Mouse (Mus musculus): ENCODE data around the gene Slc39a5. TPM values are rescaled to one million over a fixed set of nuclear protein-coding genes. Genes with fewer than 3 reads are reported as not detected.

The Slc39a5 gene
- polyA plus RNA-seq, 1 experiment from 2014 or later, result 32.9 TPM

DNA sequence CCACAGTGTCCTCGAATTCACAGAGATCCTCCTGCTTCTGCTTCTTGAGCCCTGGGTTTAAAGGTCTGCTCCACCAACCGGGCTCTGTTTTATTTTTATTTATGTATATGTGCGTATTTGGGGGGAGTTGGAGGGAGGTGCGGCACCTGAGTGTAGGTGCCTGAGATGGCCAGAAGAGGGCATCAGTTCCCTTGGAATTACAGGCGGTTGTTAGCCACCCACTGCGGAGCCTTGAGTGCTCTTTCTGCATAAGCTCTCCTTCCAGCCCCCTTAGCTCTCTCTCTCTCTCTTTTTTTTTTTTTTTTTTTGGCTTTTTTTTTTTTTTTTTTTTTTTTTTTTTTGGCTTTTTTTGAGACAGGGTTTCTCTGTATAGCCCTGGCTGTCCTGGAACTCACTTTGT, 26.6 kb downstream of the Slc39a5 start:
- ATAC-seq (ENCODE audit: insufficient read depth, low FRiP score), result no peak
- Histone ChIP-seq H3K4me2 (ENCODE audit: low read depth, low read length) (no peak overlapping the region), H3K4me1 (ENCODE audit: control insufficient read depth, insufficient read depth, low read length) (peaks cover 16% of the 10 kb centered on the region), H3K27ac (ENCODE audit: low read length) (no peak overlapping the region), H3K27me3 (ENCODE audit: control insufficient read depth, insufficient read depth, low read length) (no peaks in the 10 kb centered on the region), H3K4me3 (replicated peaks; ENCODE audit: low read length) (no peak overlapping the region), H3K36me3 (ENCODE audit: control insufficient read depth, insufficient read depth, low read length) (peaks cover 2% of the 10 kb centered on the region; the same call in 1 of the 2 replicates), H3K9ac (ENCODE audit: low read length) (no peak overlapping the region), H3K9me3 (replicated peaks; ENCODE audit: control insufficient read depth, low read length) (no peaks in the 10 kb centered on the region)
- 75% methylated on average over 6 of the region's 6 CpGs for WGBS

DNA sequence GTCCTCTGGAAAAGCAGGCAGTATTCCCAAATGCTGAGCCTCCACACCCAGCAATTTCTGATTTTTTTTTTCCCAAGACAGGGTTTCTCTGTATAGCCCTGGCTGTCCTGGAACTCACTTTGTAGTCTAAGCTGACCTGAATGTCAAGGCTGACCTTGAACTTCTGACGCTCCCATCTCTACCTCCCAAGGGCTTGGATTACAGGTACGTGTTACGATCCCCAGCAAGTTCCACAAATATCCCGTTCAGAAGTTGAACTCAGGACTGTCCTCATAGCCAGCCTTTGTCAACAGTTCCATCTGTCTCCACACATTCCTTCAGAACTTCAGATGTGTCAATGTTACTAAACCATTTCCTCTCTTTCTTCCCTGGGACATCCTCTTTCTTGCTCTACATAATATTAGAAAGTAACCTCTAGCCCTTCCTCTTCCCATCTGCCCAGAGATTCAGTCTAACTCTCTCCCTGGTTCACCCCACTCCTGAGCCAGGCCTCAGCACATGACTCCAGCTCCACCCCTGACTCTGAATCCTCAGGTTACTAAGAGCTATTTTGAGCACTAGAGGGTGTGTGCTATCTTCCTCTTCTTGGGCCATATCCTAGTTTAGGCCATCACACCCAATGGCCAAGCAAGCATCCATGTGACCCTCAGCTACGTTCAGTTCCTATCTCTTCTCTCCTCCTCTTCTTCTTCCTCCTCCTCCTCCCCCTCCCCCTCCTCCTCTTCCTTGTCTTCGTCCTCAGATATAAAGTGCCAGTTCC, 27.9 kb downstream of the Slc39a5 start:
- no peak overlapping the region for H3K27ac ChIP-seq (ENCODE audit: low read length)
- H3K4me2 ChIP-seq (ENCODE audit: low read depth, low read length), result no peak overlapping the region
- H3K4me1 ChIP-seq (ENCODE audit: control insufficient read depth, insufficient read depth, low read length), result peaks cover 7% of the 10 kb centered on the region
- no peaks in the 10 kb centered on the region for H3K9me3 ChIP-seq (replicated peaks; ENCODE audit: control insufficient read depth, low read length)
- 68% methylated on average over 6 of the region's 6 CpGs for WGBS
- H3K36me3 ChIP-seq (ENCODE audit: control insufficient read depth, insufficient read depth, low read length), result no peaks in the 10 kb centered on the region
- no peak overlapping the region for H3K4me3 ChIP-seq (replicated peaks; ENCODE audit: low read length)
- no peaks in the 10 kb centered on the region for H3K27me3 ChIP-seq (ENCODE audit: control insufficient read depth, insufficient read depth, low read length)
- H3K9ac ChIP-seq (ENCODE audit: low read length), result no peak overlapping the region
- no peak for ATAC-seq (ENCODE audit: insufficient read depth, low FRiP score)

GRCm38 (mm10) chr10:128372142-128372541, 28.9 kb downstream of the Slc39a5 start:
- H3K4me3 ChIP-seq (replicated peaks; ENCODE audit: low read length), result no peak overlapping the region
- no peak overlapping the region for H3K4me2 ChIP-seq (ENCODE audit: low read depth, low read length)
- H3K36me3 ChIP-seq (ENCODE audit: control insufficient read depth, insufficient read depth, low read length), result no peaks in the 10 kb centered on the region
- ATAC-seq (ENCODE audit: insufficient read depth, low FRiP score), result no peak
- H3K27ac ChIP-seq (ENCODE audit: low read length), result no peak overlapping the region
- peaks cover 6% of the 10 kb centered on the region for H3K4me1 ChIP-seq (ENCODE audit: control insufficient read depth, insufficient read depth, low read length)
- WGBS, result 78% methylated on average over 5 of the region's 5 CpGs
- no peak overlapping the region for H3K9ac ChIP-seq (ENCODE audit: low read length)
- H3K27me3 ChIP-seq (ENCODE audit: control insufficient read depth, insufficient read depth, low read length), result no peaks in the 10 kb centered on the region
- H3K9me3 ChIP-seq (replicated peaks; ENCODE audit: control insufficient read depth, low read length), result no peaks in the 10 kb centered on the region

DNA sequence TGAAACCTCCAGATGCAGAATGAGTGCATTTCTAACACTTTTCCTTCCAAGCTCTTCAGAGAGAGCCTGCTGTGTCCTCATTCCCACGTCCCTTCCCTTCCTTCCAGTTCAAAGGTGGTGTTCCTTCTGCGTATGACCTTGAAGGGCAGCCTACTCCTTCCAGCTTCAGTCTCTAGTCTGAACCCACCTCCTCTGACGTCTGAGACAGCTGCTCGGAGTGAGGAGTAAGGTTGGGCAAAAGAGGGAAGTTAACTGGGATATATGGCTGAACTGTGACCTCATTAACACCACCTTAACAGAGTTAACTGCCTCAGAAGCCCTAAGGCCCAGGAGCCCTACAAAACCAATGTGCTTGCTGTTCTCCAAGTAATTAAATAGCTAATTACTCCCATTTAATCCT, 30.4 kb downstream of the Slc39a5 start:
- Histone ChIP-seq H3K4me2 (ENCODE audit: low read depth, low read length) (no peak overlapping the region), H3K4me3 (replicated peaks; ENCODE audit: low read length) (no peak overlapping the region), H3K4me1 (ENCODE audit: control insufficient read depth, insufficient read depth, low read length) (peaks cover 3% of the 10 kb centered on the region), H3K27ac (ENCODE audit: low read length) (no peak overlapping the region), H3K36me3 (ENCODE audit: control insufficient read depth, insufficient read depth, low read length) (no peaks in the 10 kb centered on the region), H3K27me3 (ENCODE audit: control insufficient read depth, insufficient read depth, low read length) (no peaks in the 10 kb centered on the region), H3K9me3 (replicated peaks; ENCODE audit: control insufficient read depth, low read length) (no peaks in the 10 kb centered on the region), H3K9ac (ENCODE audit: low read length) (no peak overlapping the region)
- WGBS, result 46% methylated on average over 4 of the region's 4 CpGs
- ATAC-seq (ENCODE audit: insufficient read depth, low FRiP score), result no peak

GRCm38 (mm10) chr10:128370021-128370420, 31.0 kb downstream of the Slc39a5 start:
- Histone ChIP-seq H3K27me3 (ENCODE audit: control insufficient read depth, insufficient read depth, low read length) (no peaks in the 10 kb centered on the region), H3K27ac (ENCODE audit: low read length) (no peak overlapping the region), H3K9ac (ENCODE audit: low read length) (no peak overlapping the region), H3K4me1 (ENCODE audit: control insufficient read depth, insufficient read depth, low read length) (peaks cover 3% of the 10 kb centered on the region), H3K36me3 (ENCODE audit: control insufficient read depth, insufficient read depth, low read length) (no peaks in the 10 kb centered on the region), H3K9me3 (replicated peaks; ENCODE audit: control insufficient read depth, low read length) (no peaks in the 10 kb centered on the region), H3K4me3 (replicated peaks; ENCODE audit: low read length) (no peak overlapping the region), H3K4me2 (ENCODE audit: low read depth, low read length) (no peak overlapping the region)
- WGBS, result 64% methylated on average over 5 of the region's 6 CpGs
- ATAC-seq (ENCODE audit: insufficient read depth, low FRiP score), result no peak

DNA sequence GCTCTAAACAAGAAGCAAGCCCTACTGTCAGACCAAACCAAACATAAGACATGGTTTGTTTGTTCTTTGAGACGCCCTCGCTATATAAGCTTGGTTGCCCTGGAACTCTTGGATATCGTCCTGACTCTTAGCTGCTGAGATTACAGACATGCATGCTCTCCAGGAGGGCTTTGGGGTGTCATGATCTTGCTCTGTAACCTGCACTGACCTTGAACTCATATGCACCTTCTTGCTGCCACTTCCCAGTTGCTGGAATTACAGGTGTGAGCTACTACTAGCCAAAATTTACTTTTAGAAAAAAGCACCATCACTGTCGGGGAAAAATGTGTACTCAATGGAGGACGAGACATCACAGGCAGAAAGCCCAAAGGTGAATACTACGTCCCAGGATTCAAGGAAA, 31.4 kb downstream of the Slc39a5 start:
- H3K9ac ChIP-seq (ENCODE audit: low read length), result peak overlapping the region; percentile 78; the same call in 1 of the 2 replicates
- peak overlapping the region; percentile 75 for H3K4me3 ChIP-seq (replicated peaks; ENCODE audit: low read length)
- peaks cover 3% of the 10 kb centered on the region for H3K4me1 ChIP-seq (ENCODE audit: control insufficient read depth, insufficient read depth, low read length)
- H3K4me2 ChIP-seq (ENCODE audit: low read depth, low read length), result peak overlapping the region; percentile 86
- 63% methylated on average over 6 of the region's 6 CpGs for WGBS
- no peaks in the 10 kb centered on the region for H3K9me3 ChIP-seq (replicated peaks; ENCODE audit: control insufficient read depth, low read length)
- no peaks in the 10 kb centered on the region for H3K36me3 ChIP-seq (ENCODE audit: control insufficient read depth, insufficient read depth, low read length)
- H3K27me3 ChIP-seq (ENCODE audit: control insufficient read depth, insufficient read depth, low read length), result no peaks in the 10 kb centered on the region
- peak overlapping the region; percentile 87 for H3K27ac ChIP-seq (ENCODE audit: low read length)
- no peak for ATAC-seq (ENCODE audit: insufficient read depth, low FRiP score)

DNA sequence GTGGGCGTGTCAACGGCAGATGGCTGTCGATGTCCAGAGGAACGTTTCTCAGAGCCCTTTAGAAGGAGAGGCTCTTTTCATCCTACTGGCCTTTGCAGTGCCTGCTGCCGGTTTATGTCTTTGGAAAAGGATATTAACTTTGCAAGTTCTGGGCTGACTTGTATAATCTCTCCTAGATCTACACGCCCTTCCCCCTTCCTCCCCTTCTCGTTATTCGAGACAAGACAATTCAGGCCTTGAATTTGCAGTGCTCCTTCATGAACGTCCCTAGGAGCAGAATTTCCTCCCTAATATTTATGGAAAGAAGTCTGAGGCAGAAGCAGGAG, 31.8 kb downstream of the Slc39a5 start:
- no peaks in the 10 kb centered on the region for H3K9me3 ChIP-seq (replicated peaks; ENCODE audit: control insufficient read depth, low read length)
- no peaks in the 10 kb centered on the region for H3K27me3 ChIP-seq (ENCODE audit: control insufficient read depth, insufficient read depth, low read length)
- peak overlapping the region; percentile 75 for H3K4me3 ChIP-seq (replicated peaks; ENCODE audit: low read length)
- H3K9ac ChIP-seq (ENCODE audit: low read length), result peak overlapping the region; percentile 78
- H3K27ac ChIP-seq (ENCODE audit: low read length), result peak overlapping the region; percentile 87
- H3K4me2 ChIP-seq (ENCODE audit: low read depth, low read length), result peak overlapping the region; percentile 86
- 3% methylated on average over 9 of the region's 9 CpGs for WGBS
- no peak for ATAC-seq (ENCODE audit: insufficient read depth, low FRiP score)
- H3K36me3 ChIP-seq (ENCODE audit: control insufficient read depth, insufficient read depth, low read length), result no peaks in the 10 kb centered on the region
- H3K4me1 ChIP-seq (ENCODE audit: control insufficient read depth, insufficient read depth, low read length), result peaks cover 3% of the 10 kb centered on the region

DNA sequence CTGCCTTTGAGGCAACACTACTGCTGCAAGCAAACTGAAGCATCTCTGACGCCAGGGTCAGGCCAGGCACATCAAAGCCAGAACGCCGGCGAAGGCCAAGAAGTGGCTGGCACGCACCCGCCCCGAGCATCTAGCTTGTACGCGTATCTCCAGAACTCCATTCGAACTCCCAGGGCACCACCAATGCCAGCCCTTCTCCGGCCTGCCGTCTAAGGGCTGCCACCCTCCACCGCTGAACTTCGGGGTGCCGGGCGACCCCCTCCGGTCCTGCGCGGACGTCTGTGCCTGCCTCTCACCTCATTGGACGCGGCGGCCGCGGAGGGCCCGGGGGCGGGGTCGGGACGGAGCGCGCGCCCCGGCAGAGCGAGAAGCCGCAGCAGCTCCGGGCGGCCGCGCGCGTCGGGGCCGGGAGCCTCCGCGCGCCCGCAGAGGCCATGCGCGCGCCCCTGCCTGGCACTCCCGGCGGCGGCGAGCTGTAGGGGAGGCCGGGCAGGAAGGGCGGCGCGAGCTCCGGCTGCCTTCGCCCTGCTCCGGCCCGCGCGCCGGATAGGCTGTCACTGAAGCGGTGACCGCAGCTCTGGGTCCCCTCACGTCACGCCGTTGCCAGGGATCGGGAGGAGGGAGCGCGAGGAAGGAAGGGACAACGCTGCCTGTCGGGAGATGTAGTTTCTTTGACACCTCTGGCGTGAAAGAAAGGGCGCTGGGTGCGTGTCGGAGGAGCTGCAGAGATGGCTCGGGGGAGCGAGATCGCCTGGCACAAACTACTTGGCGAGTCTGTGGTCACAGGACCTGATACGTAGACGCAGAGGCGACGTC, 32.4 kb downstream of the Slc39a5 start, which contains the start of gene Coq10a:
Gene Coq10a (minus strand): TSS at position 596 of the 816 bp plus-strand sequence.
- H3K36me3 ChIP-seq (ENCODE audit: control insufficient read depth, insufficient read depth, low read length), result peaks cover under 1% of the 10 kb centered on the region; the same call in 1 of the 2 replicates
- ATAC-seq (ENCODE audit: insufficient read depth, low FRiP score), result peak; percentile 93
- H3K4me3 ChIP-seq (replicated peaks; ENCODE audit: low read length), result peak within 1 kb of the TSS; percentile 75
- H3K4me1 ChIP-seq (ENCODE audit: control insufficient read depth, insufficient read depth, low read length), result peaks cover 3% of the 10 kb centered on the region
- H3K4me2 ChIP-seq (ENCODE audit: low read depth, low read length), result peak within 1 kb of the TSS; percentile 86
- H3K9me3 ChIP-seq (replicated peaks; ENCODE audit: control insufficient read depth, low read length), result no peaks in the 10 kb centered on the region
- no peaks in the 10 kb centered on the region for H3K27me3 ChIP-seq (ENCODE audit: control insufficient read depth, insufficient read depth, low read length)
- H3K27ac ChIP-seq (ENCODE audit: low read length), result peak within 1 kb of the TSS; percentile 87
- under 1% methylated on average over 70 of the region's 87 CpGs for WGBS
- peak within 1 kb of the TSS; percentile 78 for H3K9ac ChIP-seq (ENCODE audit: low read length)

DNA sequence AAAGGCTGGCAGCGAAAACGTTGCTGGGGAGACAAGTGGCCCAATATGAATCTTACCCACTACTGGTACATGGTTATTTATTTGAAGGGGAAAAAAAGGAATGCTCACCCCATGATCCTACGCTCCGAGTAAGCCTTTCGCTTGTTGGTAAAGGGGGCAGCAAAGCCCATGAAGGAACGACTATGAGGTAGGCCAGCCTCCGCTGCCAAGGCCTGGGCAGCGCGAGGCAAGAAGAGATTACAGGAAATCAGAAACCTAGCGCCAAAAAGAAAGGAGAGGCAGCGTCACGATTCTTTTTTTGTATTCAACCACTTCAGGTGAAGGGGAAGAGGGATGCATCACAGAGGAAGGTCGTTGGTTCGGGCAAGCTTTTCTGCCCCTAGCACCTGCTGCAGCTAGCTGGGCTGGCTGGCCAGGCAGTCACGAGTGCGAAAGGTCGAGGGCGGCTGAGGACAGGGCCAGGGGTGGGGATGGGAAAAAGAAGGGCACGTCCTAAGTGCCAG, 33.1 kb downstream of the Slc39a5 start:
- Histone ChIP-seq H3K36me3 (ENCODE audit: control insufficient read depth, insufficient read depth, low read length) (peaks cover 5% of the 10 kb centered on the region; the same call in 1 of the 2 replicates), H3K9ac (ENCODE audit: low read length) (peak overlapping the region; percentile 78), H3K4me2 (ENCODE audit: low read depth, low read length) (peak overlapping the region; percentile 86), H3K9me3 (replicated peaks; ENCODE audit: control insufficient read depth, low read length) (no peaks in the 10 kb centered on the region), H3K27ac (ENCODE audit: low read length) (peak overlapping the region; percentile 87), H3K4me3 (replicated peaks; ENCODE audit: low read length) (peak overlapping the region; percentile 75), H3K27me3 (ENCODE audit: control insufficient read depth, insufficient read depth, low read length) (no peaks in the 10 kb centered on the region), H3K4me1 (ENCODE audit: control insufficient read depth, insufficient read depth, low read length) (peaks cover 3% of the 10 kb centered on the region)
- WGBS, result 19% methylated on average over 19 of the region's 19 CpGs
- ATAC-seq (ENCODE audit: insufficient read depth, low FRiP score), result peak; percentile 48
